8 mouse cellular contexts compared by ENCODE assay signal in the genomic region with DNA sequence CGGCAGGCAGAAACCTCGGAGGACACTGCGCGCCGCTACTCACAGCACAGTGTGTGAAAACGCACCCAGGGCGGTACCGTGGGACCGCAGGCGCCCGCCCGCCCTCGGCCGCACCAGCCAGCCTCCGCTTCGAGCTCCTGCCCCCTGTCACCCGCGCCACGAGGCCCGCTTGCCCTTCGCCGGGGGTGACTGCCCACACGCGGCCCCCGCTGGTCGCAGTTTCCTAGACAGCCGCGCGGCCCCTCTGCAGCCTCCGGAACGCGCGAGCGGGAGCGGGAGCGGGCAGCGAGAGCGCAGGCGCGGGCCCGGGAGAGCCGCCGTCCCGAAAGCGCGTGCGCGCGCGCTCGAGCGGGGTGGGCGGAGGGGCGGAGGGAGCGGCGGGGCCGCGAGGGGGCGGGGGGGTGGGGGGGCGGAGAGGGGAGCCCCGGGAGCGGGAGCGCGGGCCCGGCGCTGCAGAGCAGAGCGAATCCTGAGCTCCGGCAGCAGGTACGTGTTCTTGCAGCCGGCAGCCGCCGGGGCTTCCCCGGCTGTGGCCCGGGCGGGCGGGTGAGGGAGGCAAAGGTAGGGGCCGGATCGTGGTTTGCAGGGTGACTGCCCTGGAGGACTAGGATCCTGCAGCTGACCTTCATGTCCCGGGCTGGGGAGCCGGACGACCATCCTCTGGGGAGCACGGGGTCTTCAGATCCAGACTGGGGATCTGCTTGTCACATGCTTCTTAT. TPM values are rescaled to one million over a fixed set of nuclear protein-coding genes. Genes with fewer than 3 reads are reported as not detected.
DNase-seq lines count a peak whose midpoint lies in the region; ATAC-seq and TF ChIP-seq lines count a peak whose summit lies in the region.

A gene (minus strand): TSS at position 330 of the 719 bp plus-strand sequence.
A gene (plus strand): TSS at position 399 of the 719 bp plus-strand sequence.

- H3K4me3 ChIP-seq in bone marrow, adult 2 months (replicated peaks; ENCODE audit: control insufficient read depth, low read depth, low read length) = peak within 1 kb of the TSS; percentile 46
- H3K4me3 ChIP-seq in forebrain, embryonic 10.5 days = peak within 1 kb of the TSS; percentile 79
- peak within 1 kb of the TSS; percentile 74 for H3K4me3 ChIP-seq in heart, embryonic 15.5 days
- H3K4me3 ChIP-seq in liver, embryonic 16.5 days (ENCODE audit: low read depth, low read length) = peak within 1 kb of the TSS; percentile 67
- peak within 1 kb of the TSS; percentile 76 for H3K4me3 ChIP-seq in neural tube, embryonic 14.5 days (ENCODE audit: low read depth, low read length)
- peak within 1 kb of the TSS; percentile 79 for H3K4me3 ChIP-seq in testis, adult 2 months (ENCODE audit: control insufficient read depth, low read depth, low read length)

- peak within 1 kb of the TSS; percentile 71 for H3K9ac ChIP-seq in heart, embryonic 15.5 days
- H3K9ac ChIP-seq in liver, embryonic 16.5 days (ENCODE audit: low read depth, low read length) = peak within 1 kb of the TSS; percentile 55; the same call in 1 of the 2 replicates
- H3K9ac ChIP-seq in neural tube, embryonic 14.5 days (replicated peaks; ENCODE audit: low read depth, low read length) = peak within 1 kb of the TSS; percentile 78

- H3K4me1 ChIP-seq in bone marrow, adult 2 months (ENCODE audit: control insufficient read depth, insufficient read depth, low read length) = no peaks in the 10 kb centered on the region; the same call in 1 of the 2 replicates
- peaks cover 34% of the 10 kb centered on the region for H3K4me1 ChIP-seq in forebrain, embryonic 10.5 days
- peaks cover 6% of the 10 kb centered on the region for H3K4me1 ChIP-seq in heart, embryonic 15.5 days (replicated peaks)
- H3K4me1 ChIP-seq in liver, embryonic 16.5 days (ENCODE audit: control insufficient read depth, low read depth, low read length) = no peaks in the 10 kb centered on the region
- no peaks in the 10 kb centered on the region for H3K4me1 ChIP-seq in neural tube, embryonic 14.5 days (ENCODE audit: control insufficient read depth, insufficient read depth, low read length)
- H3K4me1 ChIP-seq in testis, adult 2 months (ENCODE audit: control insufficient read depth, insufficient read depth, low read length) = peaks cover 2% of the 10 kb centered on the region

- WGBS in bone marrow, adult 2 months = under 1% methylated on average over 63 of the region's 82 CpGs
- WGBS in forebrain, embryonic 10.5 days = under 1% methylated on average over 75 of the region's 82 CpGs
- under 1% methylated on average over 74 of the region's 82 CpGs for WGBS in heart, embryonic 15.5 days
- WGBS in liver, embryonic 16.5 days (ENCODE audit: insufficient replicate concordance) = under 1% methylated on average over 57 of the region's 82 CpGs
- under 1% methylated on average over 52 of the region's 82 CpGs for WGBS in neural tube, embryonic 14.5 days

- TF ChIP-seq CTCF in bone marrow, adult 2 months (IDR thresholded peaks at IDR 0.05; ENCODE audit: control insufficient read depth, insufficient read depth, low read length) = no peak
- TF ChIP-seq CTCF in testis, adult 2 months (IDR thresholded peaks at IDR 0.05; ENCODE audit: control insufficient read depth, insufficient read depth, insufficient replicate concordance, low read depth, low read length) = no peak

- no peaks in the 10 kb centered on the region for H3K36me3 ChIP-seq in forebrain, embryonic 10.5 days (replicated peaks)
- no peaks in the 10 kb centered on the region for H3K36me3 ChIP-seq in heart, embryonic 15.5 days
- H3K36me3 ChIP-seq in liver, embryonic 16.5 days (ENCODE audit: control insufficient read depth, insufficient read depth) = no peaks in the 10 kb centered on the region
- no peaks in the 10 kb centered on the region for H3K36me3 ChIP-seq in neural tube, embryonic 14.5 days (ENCODE audit: control insufficient read depth, insufficient read depth, low read length)
- no peaks in the 10 kb centered on the region for H3K36me3 ChIP-seq in testis, adult 2 months (ENCODE audit: control insufficient read depth, insufficient read depth, low read length)

- no peak for TF ChIP-seq POLR2A in bone marrow, adult 2 months (IDR thresholded peaks at IDR 0.05; ENCODE audit: borderline replicate concordance, control insufficient read depth, low read depth, low read length)
- no peak for TF ChIP-seq POLR2A in testis, adult 2 months (IDR thresholded peaks at IDR 0.05; ENCODE audit: control insufficient read depth, low read depth, low read length)

- H3K9me3 ChIP-seq in forebrain, embryonic 10.5 days = no peaks in the 10 kb centered on the region
- no peaks in the 10 kb centered on the region for H3K9me3 ChIP-seq in heart, embryonic 15.5 days (replicated peaks)
- no peaks in the 10 kb centered on the region for H3K9me3 ChIP-seq in liver, embryonic 16.5 days (replicated peaks; ENCODE audit: control insufficient read depth, low read length)
- H3K9me3 ChIP-seq in neural tube, embryonic 14.5 days (ENCODE audit: control insufficient read depth, low read length) = no peaks in the 10 kb centered on the region

- peak within 1 kb of the TSS; percentile 93 for H3K4me2 ChIP-seq in heart, embryonic 15.5 days
- H3K4me2 ChIP-seq in liver, embryonic 16.5 days (ENCODE audit: low read depth, low read length) = peak within 1 kb of the TSS; percentile 75
- peak within 1 kb of the TSS; percentile 62 for H3K4me2 ChIP-seq in neural tube, embryonic 14.5 days (ENCODE audit: low read depth, low read length)

- H3K27ac ChIP-seq in bone marrow, adult 2 months (ENCODE audit: control insufficient read depth, insufficient read depth, low read depth, low read length, poor library complexity) = no peak within 1 kb of the TSS
- peak within 1 kb of the TSS; percentile 88 for H3K27ac ChIP-seq in forebrain, embryonic 10.5 days
- H3K27ac ChIP-seq in heart, embryonic 15.5 days = 0 out of 2 replicates have a peak within 1 kb of the TSS, but pooled peaks have one; percentile 26
- no peak within 1 kb of the TSS for H3K27ac ChIP-seq in liver, embryonic 16.5 days (ENCODE audit: low read length)
- peak within 1 kb of the TSS; percentile 52; the same call in 1 of the 2 replicates for H3K27ac ChIP-seq in neural tube, embryonic 14.5 days (ENCODE audit: low read depth, low read length)
- H3K27ac ChIP-seq in testis, adult 2 months (ENCODE audit: control insufficient read depth, insufficient read depth, low read depth, low read length) = no peak within 1 kb of the TSS

- peak; percentile 66 to 70 for DNase-seq in B cell, adult 2 months
- peak; percentile 78 for DNase-seq in forebrain, embryonic 10.5 days (ENCODE audit: extremely low spot score, low spot score)
- DNase-seq in kidney, postnatal 25 days = peak; percentile 61 to 85

- ATAC-seq in heart, embryonic 15.5 days (replicated peaks; ENCODE audit: insufficient number of reproducible peaks, insufficient read depth, low FRiP score, low read depth) = peak; percentile 85
- ATAC-seq in liver, embryonic 16.5 days (ENCODE audit: low read depth) = peak; percentile 70
- peak; percentile 93 for ATAC-seq in neural tube, embryonic 14.5 days (ENCODE audit: low read depth)

- H3K27me3 ChIP-seq in forebrain, embryonic 10.5 days (ENCODE audit: poor library complexity, severe bottlenecking) = peaks cover 86% of the 10 kb centered on the region
- peaks cover 62% of the 10 kb centered on the region for H3K27me3 ChIP-seq in heart, embryonic 15.5 days
- peaks cover 69% of the 10 kb centered on the region for H3K27me3 ChIP-seq in liver, embryonic 16.5 days (ENCODE audit: control insufficient read depth, insufficient read depth, low read depth, low read length)
- H3K27me3 ChIP-seq in neural tube, embryonic 14.5 days (ENCODE audit: control insufficient read depth, insufficient read depth, low read length) = no peaks in the 10 kb centered on the region
- no peaks in the 10 kb centered on the region for H3K27me3 ChIP-seq in testis, adult 2 months (ENCODE audit: control insufficient read depth, insufficient read depth, low read length)

RNA-seq across cellular contexts. Expression of the first gene that starts in this region (rescaled TPM):
- polyA plus RNA-seq in bone marrow, adult 2 months (2011; ENCODE audit: insufficient read depth, insufficient read length, low replicate concordance, missing spikeins) = 1.2 and 1.8 TPM in 2 replicates
- polyA plus RNA-seq in forebrain, embryonic 10.5 days (2016; fragmentation: Nextera tagmentation; extraction: Ambion mirVana) = 0.73 and 1.1 TPM in 2 replicates
- 0.73 and 1.4 TPM in 2 replicates for polyA plus RNA-seq in heart, embryonic 15.5 days (2015; fragmentation: Nextera tagmentation; extraction: Ambion mirVana)
- 1.8 and 2.6 TPM in 2 replicates for polyA plus RNA-seq in liver, embryonic 16.5 days (2015; fragmentation: Nextera tagmentation; extraction: Ambion mirVana)
- polyA plus RNA-seq in neural tube, embryonic 14.5 days (2014; fragmentation: Nextera tagmentation; extraction: Ambion mirVana) = 1.5 and 2.8 TPM in 2 replicates
- polyA plus RNA-seq in testis, adult 2 months (2012; rRNA removed) = 0.70 and 0.85 TPM in 2 replicates

RNA-seq across cellular contexts. Expression of the second gene that starts in this region (rescaled TPM):
- not detected in 2 replicates for polyA plus RNA-seq in bone marrow, adult 2 months (2011; ENCODE audit: insufficient read depth, insufficient read length, low replicate concordance, missing spikeins)
- polyA plus RNA-seq in forebrain, embryonic 10.5 days (2016; fragmentation: Nextera tagmentation; extraction: Ambion mirVana) = 0.21 and 0.72 TPM in 2 replicates
- polyA plus RNA-seq in heart, embryonic 15.5 days (2015; fragmentation: Nextera tagmentation; extraction: Ambion mirVana) = 0.14 and 0.15 TPM in 2 replicates
- 0.04 TPM in 1 of 2 replicates, not detected in the other for polyA plus RNA-seq in liver, embryonic 16.5 days (2015; fragmentation: Nextera tagmentation; extraction: Ambion mirVana)
- polyA plus RNA-seq in neural tube, embryonic 14.5 days (2014; fragmentation: Nextera tagmentation; extraction: Ambion mirVana) = 1.9 and 2.2 TPM in 2 replicates
- 0.54 and 0.69 TPM in 2 replicates for polyA plus RNA-seq in testis, adult 2 months (2012; rRNA removed)

Comparison
In these comparisons a context has a peak if more than half of its experiments do, and no peak if none do; other contexts are left out.
1. H3K27ac ChIP-seq: peak in forebrain, embryonic 10.5 days (single experiment), heart, embryonic 15.5 days (single experiment) and neural tube, embryonic 14.5 days (single experiment); none in bone marrow, adult 2 months (single experiment), liver, embryonic 16.5 days (single experiment) and testis, adult 2 months (single experiment).
2. Peak in every context shown above with its lines, with median percentiles within 50 percentile points of each other: DNase-seq, H3K4me3 ChIP-seq, ATAC-seq, H3K4me2 ChIP-seq and H3K9ac ChIP-seq.